Mouse (Mus musculus): ENCODE results near the gene Abcg1. TPM values are rescaled to one million over a fixed set of nuclear protein-coding genes. Genes with fewer than 3 reads are reported as not detected.
A peak's percentile ranks its signal among the peaks of the same experiment; 100 is the strongest.

Abcg1 gene
- polyA plus RNA-seq, 1 experiment from 2014 or later: 9.6 TPM

DNA sequence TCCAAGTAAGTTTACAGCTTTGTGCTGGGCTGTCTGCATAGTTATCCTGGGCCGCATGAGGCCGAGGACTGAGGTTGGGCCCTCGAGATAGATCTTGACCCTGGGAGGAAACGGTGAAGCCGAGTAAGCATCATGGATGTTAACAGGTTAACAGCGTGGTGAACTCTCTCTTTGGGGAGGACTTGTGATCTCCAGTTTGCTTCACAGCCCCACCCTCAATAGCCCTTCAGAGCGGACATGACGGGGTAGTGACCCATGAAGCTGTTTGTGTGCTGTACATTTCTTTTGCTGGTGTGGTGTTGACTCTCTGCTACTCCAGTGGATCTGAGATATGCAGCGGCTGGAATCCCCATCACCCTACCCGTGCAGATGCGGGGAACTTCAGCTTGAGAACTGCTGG is 21.1 kb downstream of the Abcg1 start:
- DNase-seq (no peak), ATAC-seq (ENCODE audit: insufficient read depth) (no peak)
- Histone ChIP-seq H3K4me3 (ENCODE audit: low read depth, low read length) (no peak overlapping the region), H3K4me1 (ENCODE audit: insufficient read depth) (peaks cover 8% of the 10 kb centered on the region), H3K9me3 (ENCODE audit: low read depth, low read length) (no peaks in the 10 kb centered on the region), H3K4me2 (no peak overlapping the region), H3K36me3 (ENCODE audit: insufficient read depth) (no peaks in the 10 kb centered on the region), H3K27ac (ENCODE audit: low read depth) (peak overlapping the region; percentile 70; the same call in 1 of the 2 replicates), H3K9ac (no peak overlapping the region), H3K27me3 (ENCODE audit: insufficient read depth, low read length) (no peaks in the 10 kb centered on the region)
- TF ChIP-seq CTCF (IDR thresholded peaks at IDR 0.05; ENCODE audit: low read depth): no peak
- 71% methylated on average over 11 of the region's 11 CpGs for WGBS

DNA sequence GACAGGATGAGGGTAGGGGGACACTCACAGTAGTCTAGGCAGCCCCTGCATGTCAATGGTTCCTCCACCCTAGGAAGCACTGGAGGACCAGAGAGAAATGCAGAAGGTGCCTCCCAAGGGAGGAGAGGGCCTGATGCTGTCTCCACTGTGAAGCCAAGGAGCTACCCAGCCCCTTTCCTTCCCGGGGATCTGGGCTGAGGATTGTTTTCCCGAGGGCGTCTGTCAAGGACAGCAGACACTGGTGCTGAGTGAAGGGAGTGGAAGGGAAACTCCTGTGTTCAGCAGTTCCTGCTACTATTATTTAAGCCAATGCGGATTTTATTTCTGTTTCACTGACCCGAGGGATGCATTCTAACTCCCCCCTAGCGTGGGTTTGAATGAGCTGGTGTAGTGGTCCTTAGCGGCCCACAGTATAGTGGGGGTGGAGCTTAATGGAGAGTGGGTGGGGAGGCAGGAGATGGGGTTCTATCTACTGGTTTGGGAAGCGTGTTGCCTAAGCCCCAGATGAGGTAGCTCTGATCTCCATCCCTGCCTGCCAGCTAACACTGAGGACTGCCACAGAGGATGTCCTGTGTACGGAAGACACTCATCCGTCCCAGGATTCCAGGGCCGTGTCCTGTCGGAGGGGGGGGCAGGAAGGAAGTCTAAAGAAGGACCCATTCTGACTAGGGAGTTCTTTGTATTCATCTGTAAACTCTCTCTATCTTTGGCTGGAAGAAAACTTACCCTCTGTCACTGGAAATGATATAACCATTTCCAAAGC is 21.8 kb downstream of the Abcg1 start:
- no peak overlapping the region for H3K4me2 ChIP-seq
- H3K4me3 ChIP-seq (ENCODE audit: low read depth, low read length): no peak overlapping the region
- H3K27me3 ChIP-seq (ENCODE audit: insufficient read depth, low read length): no peaks in the 10 kb centered on the region
- peak; percentile 65; the same call in 1 of the 2 replicates for ATAC-seq (ENCODE audit: insufficient read depth)
- H3K9me3 ChIP-seq (ENCODE audit: low read depth, low read length): no peaks in the 10 kb centered on the region
- peak; percentile 39 for DNase-seq
- peak overlapping the region; percentile 70; the same call in 1 of the 2 replicates for H3K27ac ChIP-seq (ENCODE audit: low read depth)
- peaks cover 2% of the 10 kb centered on the region; the same call in 1 of the 2 replicates for H3K4me1 ChIP-seq (ENCODE audit: insufficient read depth)
- no peaks in the 10 kb centered on the region for H3K36me3 ChIP-seq (ENCODE audit: insufficient read depth)
- H3K9ac ChIP-seq: no peak overlapping the region
- no peak for TF ChIP-seq CTCF (IDR thresholded peaks at IDR 0.05; ENCODE audit: low read depth)
- WGBS: 49% methylated on average over 12 of the region's 12 CpGs

DNA sequence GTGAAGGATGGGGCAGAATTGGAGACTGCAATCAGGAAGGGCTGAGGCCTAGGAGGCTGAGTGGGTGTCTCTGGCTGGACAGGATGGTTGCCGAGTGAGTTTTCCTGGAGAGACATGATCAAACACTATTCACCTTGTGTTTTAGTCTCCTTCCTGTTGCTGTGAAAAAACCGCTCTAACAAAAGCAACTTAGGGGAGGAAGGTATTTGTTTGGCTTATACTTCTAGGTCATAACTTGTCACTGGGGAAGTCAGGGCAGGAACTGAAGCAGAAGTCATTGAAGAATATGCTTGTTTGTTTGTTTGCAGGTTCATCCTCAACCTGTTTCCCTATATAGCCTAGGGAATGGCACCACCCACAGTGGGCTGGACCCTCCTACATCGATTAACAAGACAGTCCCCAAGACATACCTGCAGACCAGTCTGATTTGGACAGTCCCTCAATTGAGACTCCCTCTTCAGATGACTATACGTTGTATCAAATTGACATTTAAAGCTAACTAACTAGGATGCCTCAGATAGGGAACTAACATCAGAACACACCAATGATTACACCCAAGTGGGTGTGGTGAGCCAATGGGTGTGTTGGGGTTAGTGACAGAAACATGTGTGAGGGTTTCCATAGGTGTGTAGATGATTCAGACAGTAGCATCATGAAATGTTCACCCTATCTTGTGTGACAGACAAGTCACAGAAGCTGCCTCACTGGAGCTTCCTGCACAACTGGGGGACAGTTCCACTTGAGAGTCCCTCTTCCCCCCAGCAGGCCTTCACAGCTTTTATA is 25.0 kb downstream of the Abcg1 start:
- Histone ChIP-seq H3K4me2 (no peak overlapping the region), H3K9me3 (ENCODE audit: low read depth, low read length) (no peaks in the 10 kb centered on the region), H3K4me3 (ENCODE audit: low read depth, low read length) (no peak overlapping the region), H3K27me3 (ENCODE audit: insufficient read depth, low read length) (no peaks in the 10 kb centered on the region), H3K9ac (no peak overlapping the region), H3K4me1 (ENCODE audit: insufficient read depth) (no peaks in the 10 kb centered on the region), H3K36me3 (ENCODE audit: insufficient read depth) (no peaks in the 10 kb centered on the region), H3K27ac (ENCODE audit: low read depth) (no peak overlapping the region)
- TF ChIP-seq CTCF (IDR thresholded peaks at IDR 0.05; ENCODE audit: low read depth): no peak
- DNase-seq (peak; percentile 13), ATAC-seq (ENCODE audit: insufficient read depth) (no peak)
- whole genome bisulfite sequencing: 82% methylated on average over 4 of the region's 4 CpGs

DNA sequence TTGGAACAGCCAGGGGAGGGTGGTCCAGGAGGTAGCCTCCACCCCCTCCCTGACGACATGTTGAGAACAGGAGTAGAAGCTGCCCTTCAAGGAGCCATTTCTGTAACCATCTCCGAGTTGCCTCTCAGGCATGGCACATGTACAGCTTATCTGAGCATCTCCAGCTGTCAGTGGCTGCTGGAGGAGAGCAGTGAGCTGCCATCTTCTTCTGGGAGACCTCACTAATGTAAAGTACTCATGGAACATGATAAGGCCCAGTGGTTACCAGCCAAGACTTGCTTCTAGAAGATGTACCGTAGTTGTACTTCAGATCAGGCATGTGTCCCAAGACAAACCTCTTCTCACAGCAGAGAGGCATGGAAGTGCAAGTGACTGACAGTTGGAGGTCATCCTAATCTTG is 28.0 kb downstream of the Abcg1 start:
- Histone ChIP-seq H3K36me3 (ENCODE audit: insufficient read depth) (no peaks in the 10 kb centered on the region), H3K9ac (no peak overlapping the region), H3K4me2 (no peak overlapping the region), H3K4me3 (ENCODE audit: low read depth, low read length) (no peak overlapping the region), H3K27me3 (ENCODE audit: insufficient read depth, low read length) (no peaks in the 10 kb centered on the region), H3K27ac (ENCODE audit: low read depth) (no peak overlapping the region), H3K9me3 (ENCODE audit: low read depth, low read length) (no peaks in the 10 kb centered on the region), H3K4me1 (ENCODE audit: insufficient read depth) (peaks cover 14% of the 10 kb centered on the region)
- TF ChIP-seq CTCF (IDR thresholded peaks at IDR 0.05; ENCODE audit: low read depth): no peak
- ATAC-seq (ENCODE audit: insufficient read depth): no peak
- no peak for DNase-seq
- WGBS: 80% methylated on average over 3 of the region's 3 CpGs

DNA sequence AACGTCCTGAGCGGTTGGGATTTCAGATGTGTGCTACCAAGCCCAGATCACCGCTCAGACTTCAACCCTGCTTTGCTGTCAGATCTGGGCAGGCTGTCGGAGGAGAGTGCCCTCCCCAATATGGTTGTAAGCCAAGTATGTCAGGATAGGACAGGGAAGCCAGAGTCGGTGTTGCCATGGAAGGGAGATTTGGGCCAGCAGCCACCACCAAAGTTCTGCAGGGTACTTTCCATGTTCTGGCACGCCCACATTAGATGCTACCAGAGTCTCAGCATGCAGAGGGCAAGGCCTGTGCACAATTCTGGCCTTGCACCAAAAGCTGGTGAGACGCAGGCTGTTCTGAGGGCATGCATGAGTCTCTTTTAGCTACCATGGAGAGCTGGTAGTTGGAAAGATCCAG is 28.7 kb downstream of the Abcg1 start:
- DNase-seq: no peak
- H3K36me3 ChIP-seq (ENCODE audit: insufficient read depth): no peaks in the 10 kb centered on the region
- H3K9me3 ChIP-seq (ENCODE audit: low read depth, low read length): no peaks in the 10 kb centered on the region
- peaks cover 17% of the 10 kb centered on the region for H3K4me1 ChIP-seq (ENCODE audit: insufficient read depth)
- H3K4me3 ChIP-seq (ENCODE audit: low read depth, low read length): no peak overlapping the region
- no peak overlapping the region for H3K4me2 ChIP-seq
- no peak overlapping the region for H3K9ac ChIP-seq
- ATAC-seq (ENCODE audit: insufficient read depth): no peak
- 88% methylated on average over 7 of the region's 7 CpGs for WGBS
- TF ChIP-seq CTCF (IDR thresholded peaks at IDR 0.05; ENCODE audit: low read depth): no peak
- H3K27me3 ChIP-seq (ENCODE audit: insufficient read depth, low read length): no peaks in the 10 kb centered on the region
- H3K27ac ChIP-seq (ENCODE audit: low read depth): no peak overlapping the region

DNA sequence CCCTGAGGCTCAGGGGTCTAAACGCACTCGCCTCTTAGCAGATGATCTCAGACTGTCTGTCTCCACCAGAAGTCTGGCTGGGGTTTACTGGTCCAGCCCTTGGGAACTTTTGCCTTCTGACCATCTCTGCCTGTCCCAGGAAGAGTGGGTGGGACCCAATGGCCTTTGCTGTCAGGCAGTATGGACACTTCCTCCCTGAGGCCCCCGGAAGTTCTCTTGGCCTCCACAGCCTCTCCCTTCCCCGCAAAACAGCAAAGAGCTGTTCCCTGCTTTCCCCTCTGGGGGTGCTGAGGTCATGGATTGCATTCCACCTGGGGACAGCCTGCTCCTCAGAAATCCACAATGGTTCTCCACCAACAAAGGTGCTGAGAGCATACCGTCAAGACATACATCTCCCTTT is 31.2 kb downstream of the Abcg1 start:
- Histone ChIP-seq H3K4me1 (ENCODE audit: insufficient read depth) (peaks cover 17% of the 10 kb centered on the region), H3K9me3 (ENCODE audit: low read depth, low read length) (no peaks in the 10 kb centered on the region), H3K27ac (ENCODE audit: low read depth) (no peak overlapping the region; the same call in 1 of the 2 replicates), H3K4me3 (ENCODE audit: low read depth, low read length) (no peak overlapping the region), H3K27me3 (ENCODE audit: insufficient read depth, low read length) (no peaks in the 10 kb centered on the region; the same call in 1 of the 2 replicates), H3K36me3 (ENCODE audit: insufficient read depth) (no peaks in the 10 kb centered on the region), H3K9ac (no peak overlapping the region), H3K4me2 (no peak overlapping the region)
- TF ChIP-seq CTCF (IDR thresholded peaks at IDR 0.05; ENCODE audit: low read depth): peak; percentile 29; the same call in 1 of the 2 replicates
- WGBS: 37% methylated on average over 5 of the region's 5 CpGs
- ATAC-seq (ENCODE audit: insufficient read depth) (no peak), DNase-seq (peak; percentile 21)

DNA sequence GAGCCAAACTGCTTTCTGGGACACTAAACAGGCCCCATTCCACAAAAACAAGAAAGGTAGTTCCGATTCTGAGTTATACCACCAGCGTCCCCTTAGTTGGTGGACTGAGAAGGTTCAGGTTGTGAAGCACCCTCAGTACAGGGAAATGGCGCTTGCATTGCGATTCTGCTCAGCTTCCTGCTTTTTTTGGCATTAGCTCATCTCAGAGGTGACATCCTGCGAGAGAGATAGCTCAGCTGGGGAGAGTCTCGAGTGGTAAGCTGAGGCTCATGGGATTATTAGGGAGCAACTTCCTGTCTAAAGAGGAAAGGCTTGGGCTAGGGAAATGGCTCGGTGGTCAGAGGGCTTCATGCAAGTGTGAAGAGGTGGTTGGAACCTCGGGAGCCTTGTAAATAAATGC is 32.4 kb downstream of the Abcg1 start:
- no peak for ATAC-seq (ENCODE audit: insufficient read depth)
- no peak overlapping the region for H3K4me3 ChIP-seq (ENCODE audit: low read depth, low read length)
- 0 out of 2 replicates have a peak overlapping the region, but pooled peaks have one; percentile 24 for H3K27ac ChIP-seq (ENCODE audit: low read depth)
- WGBS: 47% methylated on average over 8 of the region's 8 CpGs
- no peak overlapping the region for H3K4me2 ChIP-seq
- H3K4me1 ChIP-seq (ENCODE audit: insufficient read depth): peaks cover 17% of the 10 kb centered on the region
- no peak overlapping the region for H3K9ac ChIP-seq
- DNase-seq: peak; percentile 76
- no peaks in the 10 kb centered on the region; the same call in 1 of the 2 replicates for H3K27me3 ChIP-seq (ENCODE audit: insufficient read depth, low read length)
- TF ChIP-seq CTCF (IDR thresholded peaks at IDR 0.05; ENCODE audit: low read depth): no peak
- no peaks in the 10 kb centered on the region for H3K36me3 ChIP-seq (ENCODE audit: insufficient read depth)
- H3K9me3 ChIP-seq (ENCODE audit: low read depth, low read length): no peaks in the 10 kb centered on the region
